Mouse (Mus musculus): Measurements from ENCODE around the gene Alg6. TPM values are rescaled to one million over a fixed set of nuclear protein-coding genes. Genes with fewer than 3 reads are reported as not detected.

Gene Alg6
- polyA plus RNA-seq (2015; fragmentation: Nextera tagmentation; extraction: Ambion mirVana): 8.0 and 8.1 TPM in 2 replicates

DNA sequence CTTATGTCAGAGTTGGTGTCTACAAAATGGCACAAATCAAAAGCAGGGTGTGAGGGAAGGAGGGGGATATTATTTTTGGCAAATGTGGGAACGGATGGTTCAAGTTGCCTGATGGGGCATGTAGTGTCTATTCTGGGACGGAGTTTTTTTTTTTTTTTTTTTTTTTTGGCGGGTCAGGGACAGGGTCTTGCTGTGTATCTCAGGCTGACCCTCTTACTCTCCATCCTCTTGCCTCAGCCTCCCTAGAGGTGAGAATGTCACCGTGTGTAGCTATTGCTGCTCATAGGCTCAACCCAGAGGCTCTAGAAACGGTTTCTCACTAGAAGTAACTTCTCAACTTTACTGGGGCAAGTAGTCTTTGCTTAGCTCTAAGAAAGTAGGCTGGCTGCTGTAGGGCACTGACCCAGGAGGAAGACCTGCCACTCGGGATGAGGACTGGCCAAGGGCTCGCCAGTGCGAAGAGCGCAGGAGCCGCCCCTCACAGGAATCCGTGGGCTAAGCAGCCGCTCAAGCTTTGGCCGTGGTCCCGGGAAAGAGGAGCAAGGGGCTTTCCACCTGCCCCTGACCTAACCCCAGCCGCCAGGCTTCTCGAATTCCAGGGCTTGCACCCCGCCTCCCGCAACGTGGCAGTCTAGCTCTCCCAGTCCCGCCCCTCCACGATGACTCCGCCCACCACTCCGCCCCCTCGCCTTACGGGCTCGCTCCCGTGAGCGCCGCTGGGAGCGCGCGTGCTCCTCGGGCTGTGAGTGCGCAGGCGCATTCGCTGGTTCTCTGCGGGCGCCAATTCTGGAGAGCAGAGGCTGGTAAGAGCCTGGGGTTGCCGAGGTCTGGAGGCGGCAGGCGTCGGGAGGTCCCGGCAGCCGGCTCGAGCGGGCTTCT lies at the start of gene Alg6:
Alg6 (plus strand) TSS at position 761 of the 879 bp plus-strand sequence.
- H3K4me1 ChIP-seq (replicated peaks; ENCODE audit: control insufficient read depth, insufficient read depth, low read length): no peaks in the 10 kb centered on the region
- 0 out of 2 replicates have a peak, but pooled peaks cover 7% of the 10 kb centered on the region for H3K36me3 ChIP-seq (ENCODE audit: control insufficient read depth, insufficient read depth)
- ATAC-seq: peak; percentile 93
- H3K4me2 ChIP-seq (replicated peaks; ENCODE audit: low read depth): peak within 1 kb of the TSS; percentile 93
- H3K27me3 ChIP-seq (replicated peaks; ENCODE audit: control insufficient read depth, insufficient read depth, low read length): no peaks in the 10 kb centered on the region
- 2% methylated on average over 46 of the region's 46 CpGs for WGBS
- peak within 1 kb of the TSS; percentile 86 for H3K4me3 ChIP-seq (ENCODE audit: low read depth, low read length)
- peak within 1 kb of the TSS; percentile 54; the same call in 1 of the 2 replicates for H3K27ac ChIP-seq (ENCODE audit: low read depth, low read length)
- TF ChIP-seq CTCF (IDR thresholded peaks at IDR 0.05; ENCODE audit: low read depth): peak; percentile 50
- no peaks in the 10 kb centered on the region for H3K9me3 ChIP-seq (ENCODE audit: control insufficient read depth)
- peak within 1 kb of the TSS; percentile 84 for H3K9ac ChIP-seq (ENCODE audit: low read depth, low read length)

DNA sequence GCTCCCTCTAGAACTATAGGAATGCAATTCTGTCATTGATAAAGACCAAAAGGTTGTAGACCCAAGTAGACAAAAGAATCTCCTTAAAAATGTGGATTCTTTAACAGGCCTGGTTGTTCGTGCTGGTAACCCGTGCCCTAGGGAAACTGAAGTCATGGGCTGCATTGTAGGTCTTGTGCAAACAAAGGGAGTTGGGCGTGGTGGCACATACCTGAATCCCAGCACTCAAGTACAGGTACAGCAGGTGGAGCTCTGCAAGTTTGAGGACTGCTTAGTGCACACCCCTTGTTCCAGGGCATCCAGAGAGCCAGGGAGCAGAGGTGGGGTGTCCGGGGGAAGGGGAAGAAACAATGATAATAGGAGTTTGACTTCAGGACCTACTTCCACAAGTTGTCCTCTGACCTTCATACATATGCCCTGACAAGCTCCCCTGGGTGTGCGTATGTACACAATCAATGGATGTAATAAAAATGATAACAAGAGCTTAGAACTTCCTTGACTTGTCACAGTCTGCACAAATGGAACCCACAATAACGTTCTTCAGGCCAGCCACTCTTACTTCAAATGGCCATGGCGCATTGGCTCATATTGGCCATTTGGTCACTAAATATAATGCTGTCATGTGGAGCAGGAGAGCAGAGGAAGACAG lies 45.1 kb upstream of the Alg6 start:
- Histone ChIP-seq H3K27me3 (replicated peaks; ENCODE audit: control insufficient read depth, insufficient read depth, low read length) (peaks cover 3% of the 10 kb centered on the region; the same call in 1 of the 2 replicates), H3K27ac (ENCODE audit: low read depth, low read length) (no peak overlapping the region), H3K9me3 (ENCODE audit: control insufficient read depth) (0 out of 2 replicates have a peak, but pooled peaks cover 3% of the 10 kb centered on the region), H3K4me3 (ENCODE audit: low read depth, low read length) (no peak overlapping the region), H3K9ac (ENCODE audit: low read depth, low read length) (no peak overlapping the region), H3K36me3 (ENCODE audit: control insufficient read depth, insufficient read depth) (no peaks in the 10 kb centered on the region), H3K4me1 (replicated peaks; ENCODE audit: control insufficient read depth, insufficient read depth, low read length) (no peaks in the 10 kb centered on the region), H3K4me2 (replicated peaks; ENCODE audit: low read depth) (no peak overlapping the region)
- ATAC-seq: peak; percentile 49
- 46% methylated on average over 7 of the region's 7 CpGs for WGBS
- no peak for TF ChIP-seq CTCF (IDR thresholded peaks at IDR 0.05; ENCODE audit: low read depth)

DNA sequence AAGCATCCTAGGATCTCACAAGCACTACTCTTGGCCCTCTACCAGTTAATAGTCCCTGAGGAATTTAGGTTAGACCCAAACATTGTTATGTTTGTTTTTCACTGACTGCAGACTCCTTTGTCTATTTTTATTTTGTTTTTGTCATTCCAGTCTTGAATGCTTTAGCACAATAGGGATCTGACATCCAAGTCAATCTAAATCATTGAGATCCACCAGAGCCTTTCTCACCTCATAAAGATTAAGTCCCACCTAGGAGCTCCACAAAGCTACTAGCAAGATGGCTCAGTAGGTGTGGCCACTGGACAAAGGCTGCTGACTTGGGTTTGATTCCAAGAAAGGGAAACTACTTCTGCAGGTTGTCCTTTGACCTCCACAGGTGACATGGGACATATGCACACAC lies 40.3 kb upstream of the Alg6 start:
- Histone ChIP-seq H3K4me1 (replicated peaks; ENCODE audit: control insufficient read depth, insufficient read depth, low read length) (no peaks in the 10 kb centered on the region), H3K27ac (ENCODE audit: low read depth, low read length) (no peak overlapping the region), H3K36me3 (ENCODE audit: control insufficient read depth, insufficient read depth) (no peaks in the 10 kb centered on the region), H3K27me3 (replicated peaks; ENCODE audit: control insufficient read depth, insufficient read depth, low read length) (no peaks in the 10 kb centered on the region), H3K4me3 (ENCODE audit: low read depth, low read length) (no peak overlapping the region), H3K4me2 (replicated peaks; ENCODE audit: low read depth) (no peak overlapping the region), H3K9me3 (ENCODE audit: control insufficient read depth) (0 out of 2 replicates have a peak, but pooled peaks cover 3% of the 10 kb centered on the region), H3K9ac (ENCODE audit: low read depth, low read length) (no peak overlapping the region)
- TF ChIP-seq CTCF (IDR thresholded peaks at IDR 0.05; ENCODE audit: low read depth): no peak
- no peak for ATAC-seq

DNA sequence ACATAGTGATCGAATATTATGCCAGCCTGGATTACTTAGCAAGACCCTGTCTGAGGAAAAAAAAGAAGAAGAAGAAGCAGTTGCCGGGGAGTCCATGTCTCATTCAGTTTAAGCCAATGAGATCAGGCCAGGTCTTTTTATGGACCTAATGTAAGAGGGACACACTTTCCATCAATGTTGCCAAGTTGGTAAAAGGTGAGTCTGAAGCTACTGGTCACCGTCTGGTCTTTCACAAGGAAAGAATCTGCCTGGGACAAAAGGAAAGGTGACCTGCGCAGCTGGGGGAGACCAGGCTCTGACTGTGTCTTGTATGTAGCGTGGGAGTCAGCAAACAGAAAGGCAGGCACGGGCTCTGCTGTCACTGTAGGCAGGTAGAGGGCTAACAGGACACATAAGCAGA lies 31.5 kb upstream of the Alg6 start:
- no peak for TF ChIP-seq CTCF (IDR thresholded peaks at IDR 0.05; ENCODE audit: low read depth)
- Histone ChIP-seq H3K4me2 (replicated peaks; ENCODE audit: low read depth) (no peak overlapping the region), H3K4me3 (ENCODE audit: low read depth, low read length) (no peak overlapping the region), H3K27ac (ENCODE audit: low read depth, low read length) (no peak overlapping the region), H3K4me1 (replicated peaks; ENCODE audit: control insufficient read depth, insufficient read depth, low read length) (no peaks in the 10 kb centered on the region), H3K9ac (ENCODE audit: low read depth, low read length) (no peak overlapping the region), H3K36me3 (ENCODE audit: control insufficient read depth, insufficient read depth) (no peaks in the 10 kb centered on the region), H3K9me3 (ENCODE audit: control insufficient read depth) (no peaks in the 10 kb centered on the region), H3K27me3 (replicated peaks; ENCODE audit: control insufficient read depth, insufficient read depth, low read length) (no peaks in the 10 kb centered on the region)
- no peak for ATAC-seq
- 82% methylated on average over 6 of the region's 6 CpGs for WGBS

DNA sequence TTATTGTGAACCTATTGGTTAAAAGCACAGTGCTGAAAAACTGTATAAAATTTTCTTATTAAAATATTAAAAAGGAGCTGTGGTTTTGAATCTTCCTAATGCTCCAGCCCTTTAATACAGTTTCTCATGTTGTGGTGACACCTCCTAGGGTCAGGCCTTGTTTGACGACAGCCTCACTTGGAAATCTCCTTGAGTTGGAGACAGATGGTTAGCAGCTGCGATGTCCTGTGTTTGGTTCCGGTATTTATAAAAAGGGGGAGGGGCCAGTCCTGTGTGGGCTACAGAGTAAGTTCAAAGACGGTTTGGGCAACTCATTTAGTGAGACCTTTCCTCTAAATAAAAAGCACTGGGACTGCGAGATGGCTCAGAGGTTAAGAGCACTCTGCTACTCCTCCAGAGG lies 29.2 kb upstream of the Alg6 start:
- no peak overlapping the region for H3K27ac ChIP-seq (ENCODE audit: low read depth, low read length)
- no peaks in the 10 kb centered on the region for H3K9me3 ChIP-seq (ENCODE audit: control insufficient read depth)
- H3K36me3 ChIP-seq (ENCODE audit: control insufficient read depth, insufficient read depth): no peaks in the 10 kb centered on the region
- TF ChIP-seq CTCF (IDR thresholded peaks at IDR 0.05; ENCODE audit: low read depth): no peak
- 46% methylated on average over 5 of the region's 5 CpGs for WGBS
- no peak overlapping the region for H3K4me3 ChIP-seq (ENCODE audit: low read depth, low read length)
- no peaks in the 10 kb centered on the region for H3K27me3 ChIP-seq (replicated peaks; ENCODE audit: control insufficient read depth, insufficient read depth, low read length)
- H3K4me2 ChIP-seq (replicated peaks; ENCODE audit: low read depth): no peak overlapping the region
- H3K4me1 ChIP-seq (replicated peaks; ENCODE audit: control insufficient read depth, insufficient read depth, low read length): no peaks in the 10 kb centered on the region
- no peak for ATAC-seq
- no peak overlapping the region for H3K9ac ChIP-seq (ENCODE audit: low read depth, low read length)

DNA sequence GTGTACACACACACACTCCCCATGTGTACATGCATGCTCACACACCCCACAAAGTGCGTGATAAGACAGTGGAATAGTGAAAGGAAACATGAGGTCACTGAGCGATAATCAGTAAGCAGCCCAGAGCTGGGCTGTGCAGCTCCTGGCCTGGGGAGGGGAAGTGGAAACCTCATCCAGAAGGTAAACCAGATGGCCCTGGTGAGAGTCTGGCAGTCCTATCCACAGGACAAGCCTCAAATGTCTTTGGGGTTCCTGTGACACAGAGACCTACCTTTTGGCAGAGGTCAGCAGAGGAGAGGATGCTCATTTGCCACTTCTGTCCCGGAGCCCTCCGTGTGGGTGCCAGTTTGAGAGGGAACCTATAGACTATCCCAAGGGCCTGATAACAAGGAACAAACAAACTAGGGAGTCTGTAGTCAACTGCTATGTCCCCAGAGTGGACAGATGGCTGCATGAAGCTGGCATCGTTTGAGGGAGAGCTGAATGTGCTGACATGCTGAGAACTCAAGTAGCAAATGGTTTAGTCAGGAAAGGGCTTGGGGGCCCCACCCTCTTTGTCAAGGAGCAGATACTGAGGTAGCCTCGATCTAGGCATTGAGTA lies 2.8 kb upstream of the Alg6 start:
- Histone ChIP-seq H3K4me3 (ENCODE audit: low read depth, low read length) (no peak overlapping the region), H3K9me3 (ENCODE audit: control insufficient read depth) (no peaks in the 10 kb centered on the region), H3K27ac (ENCODE audit: low read depth, low read length) (no peak overlapping the region), H3K4me2 (replicated peaks; ENCODE audit: low read depth) (no peak overlapping the region), H3K27me3 (replicated peaks; ENCODE audit: control insufficient read depth, insufficient read depth, low read length) (no peaks in the 10 kb centered on the region), H3K4me1 (replicated peaks; ENCODE audit: control insufficient read depth, insufficient read depth, low read length) (no peaks in the 10 kb centered on the region), H3K36me3 (ENCODE audit: control insufficient read depth, insufficient read depth) (no peaks in the 10 kb centered on the region), H3K9ac (ENCODE audit: low read depth, low read length) (no peak overlapping the region)
- ATAC-seq: no peak
- no peak for TF ChIP-seq CTCF (IDR thresholded peaks at IDR 0.05; ENCODE audit: low read depth)
- WGBS: 82% methylated on average over 6 of the region's 6 CpGs
